In genomic region chr6:137760966-137761365, GRCm38 (mm10) we compare ENCODE assay signal across 17 mouse cellular contexts. TPM values are rescaled to one million over a fixed set of nuclear protein-coding genes. Genes with fewer than 3 reads are reported as not detected.
DNase-seq lines count a peak whose midpoint lies in the region; ATAC-seq lines count a peak whose summit lies in the region.
"Had no signal": no experiment of that assay in that cellular context is flagged by ENCODE, and none has a peak within 500 bp of the region (broad histone marks: within the 10 kb centered on the region; RNA-seq: fewer than 3 reads in every experiment).

No protein-coding gene starts in this region.

- H3K4me2 ChIP-seq in forebrain, embryonic 14.5 days (ENCODE audit: low read length): peak overlapping the region; percentile 9; the same call in 1 of the 2 replicates
- H3K4me2 ChIP-seq in forebrain, embryonic 12.5 days: no peak overlapping the region
- no peak overlapping the region for H3K4me2 ChIP-seq in midbrain, embryonic 14.5 days (ENCODE audit: low read length)
- H3K4me2 ChIP-seq: embryonic facial prominence, embryonic 15.5 days; heart, embryonic 12.5 days had no signal

- H3K27me3 ChIP-seq in forebrain, embryonic 14.5 days (replicated peaks; ENCODE audit: control insufficient read depth, insufficient read depth, low read length): no peaks in the 10 kb centered on the region
- no peaks in the 10 kb centered on the region for H3K27me3 ChIP-seq in forebrain, embryonic 12.5 days
- H3K27me3 ChIP-seq in midbrain, embryonic 14.5 days (ENCODE audit: control insufficient read depth, insufficient read depth, low read length): no peaks in the 10 kb centered on the region
- H3K27me3 ChIP-seq in midbrain, embryonic 10.5 days (ENCODE audit: low read depth, poor library complexity, severe bottlenecking): no peaks in the 10 kb centered on the region
- H3K27me3 ChIP-seq: embryonic facial prominence, embryonic 15.5 days; heart, embryonic 12.5 days had no signal

- WGBS in forebrain, embryonic 14.5 days: 49% methylated on average over 15 of the region's 15 CpGs
- WGBS in forebrain, embryonic 12.5 days: 73% methylated on average over 15 of the region's 15 CpGs
- WGBS in midbrain, embryonic 14.5 days: 69% methylated on average over 15 of the region's 15 CpGs
- WGBS in midbrain, embryonic 10.5 days: 90% methylated on average over 15 of the region's 15 CpGs

- DNase-seq in forebrain, embryonic 14.5 days (ENCODE audit: low spot score): peak; percentile 43
- peak; percentile 22 to 55 for DNase-seq in layer of hippocampus, adult 18-20 months (ENCODE audit: low spot score in 2 of 2)
- no peak for DNase-seq in layer of hippocampus, postnatal 10 days (ENCODE audit: low spot score in 2 of 2)
- peak; percentile 46 for DNase-seq in midbrain, embryonic 14.5 days
- no peak for DNase-seq in midbrain, embryonic 10.5 days (ENCODE audit: low spot score)
- peak; percentile 21 for DNase-seq in right cerebral cortex, postnatal 25 days
- DNase-seq in thymus, postnatal 0 days (ENCODE audit: low spot score): no peak
- DNase-seq: cerebellum, postnatal 10 days; gastrocnemius, postnatal 36 days; heart, postnatal 36 days; kidney, adult 2 months; kidney, postnatal 14 days; retina, postnatal 1 day; thymus, postnatal 25 days had no signal

- no peak overlapping the region for H3K4me3 ChIP-seq in forebrain, embryonic 14.5 days (ENCODE audit: low read depth, low read length)
- H3K4me3 ChIP-seq in forebrain, embryonic 12.5 days (replicated peaks): no peak overlapping the region
- no peak overlapping the region for H3K4me3 ChIP-seq in midbrain, embryonic 14.5 days (replicated peaks; ENCODE audit: low read depth, low read length)
- no peak overlapping the region for H3K4me3 ChIP-seq in midbrain, embryonic 10.5 days
- H3K4me3 ChIP-seq: embryonic facial prominence, embryonic 15.5 days; heart, embryonic 12.5 days had no signal

- peak; percentile 36; the same call in 1 of the 2 replicates for ATAC-seq in forebrain, embryonic 14.5 days
- no peak for ATAC-seq in forebrain, embryonic 12.5 days (ENCODE audit: low FRiP score)
- ATAC-seq in midbrain, embryonic 14.5 days (ENCODE audit: low FRiP score, low TSS enrichment): no peak

- H3K9ac ChIP-seq in forebrain, embryonic 14.5 days (ENCODE audit: low read length): no peak overlapping the region
- no peak overlapping the region for H3K9ac ChIP-seq in forebrain, embryonic 12.5 days
- no peak overlapping the region for H3K9ac ChIP-seq in midbrain, embryonic 14.5 days (replicated peaks; ENCODE audit: low read length)
- H3K9ac ChIP-seq: embryonic facial prominence, embryonic 15.5 days; heart, embryonic 12.5 days had no signal

- H3K27ac ChIP-seq in forebrain, embryonic 14.5 days (ENCODE audit: low read depth, low read length): no peak overlapping the region
- no peak overlapping the region for H3K27ac ChIP-seq in forebrain, embryonic 12.5 days
- no peak overlapping the region for H3K27ac ChIP-seq in midbrain, embryonic 14.5 days (replicated peaks; ENCODE audit: low read depth, low read length)
- no peak overlapping the region for H3K27ac ChIP-seq in midbrain, embryonic 10.5 days (replicated peaks)
- H3K27ac ChIP-seq: embryonic facial prominence, embryonic 15.5 days had no signal

- no peaks in the 10 kb centered on the region for H3K36me3 ChIP-seq in forebrain, embryonic 14.5 days (ENCODE audit: control insufficient read depth, insufficient read depth, low read length)
- H3K36me3 ChIP-seq in forebrain, embryonic 12.5 days (replicated peaks): no peaks in the 10 kb centered on the region
- no peaks in the 10 kb centered on the region for H3K36me3 ChIP-seq in midbrain, embryonic 14.5 days (ENCODE audit: control insufficient read depth, insufficient read depth, low read length)
- H3K36me3 ChIP-seq in midbrain, embryonic 10.5 days: no peaks in the 10 kb centered on the region
- H3K36me3 ChIP-seq: embryonic facial prominence, embryonic 15.5 days; heart, embryonic 12.5 days had no signal

- no peaks in the 10 kb centered on the region for H3K9me3 ChIP-seq in forebrain, embryonic 14.5 days (replicated peaks; ENCODE audit: control insufficient read depth, low read length)
- H3K9me3 ChIP-seq in forebrain, embryonic 12.5 days: no peaks in the 10 kb centered on the region
- H3K9me3 ChIP-seq in midbrain, embryonic 14.5 days (ENCODE audit: control insufficient read depth, low read length): no peaks in the 10 kb centered on the region
- H3K9me3 ChIP-seq in midbrain, embryonic 10.5 days (replicated peaks): no peaks in the 10 kb centered on the region
- H3K9me3 ChIP-seq: embryonic facial prominence, embryonic 15.5 days; heart, embryonic 12.5 days had no signal

- no peaks in the 10 kb centered on the region for H3K4me1 ChIP-seq in forebrain, embryonic 14.5 days (ENCODE audit: control insufficient read depth, insufficient read depth, low read length)
- peaks cover 11% of the 10 kb centered on the region; the same call in 1 of the 2 replicates for H3K4me1 ChIP-seq in forebrain, embryonic 12.5 days
- H3K4me1 ChIP-seq in midbrain, embryonic 14.5 days (ENCODE audit: control insufficient read depth, insufficient read depth, low read length): no peaks in the 10 kb centered on the region
- H3K4me1 ChIP-seq in midbrain, embryonic 10.5 days: peaks cover 27% of the 10 kb centered on the region

RNA-seq across cellular contexts. Expression of gene Dera, which starts 6.6 kb away (rescaled TPM):
- polyA plus RNA-seq in forebrain, embryonic 14.5 days (2014; fragmentation: Nextera tagmentation; extraction: Ambion mirVana): 12.8 and 17.8 TPM in 2 replicates
- 32.3 and 32.7 TPM in 2 replicates for polyA plus RNA-seq in forebrain, embryonic 12.5 days (2016; fragmentation: Nextera tagmentation; extraction: Ambion mirVana)
- total RNA-seq in layer of hippocampus, adult 18-20 months (2021): 1 to 10 TPM; 3.0 to 4.8 TPM
- 10 to 100 TPM; 14.4 to 17.5 TPM for total RNA-seq in layer of hippocampus, postnatal 10 days (2021)
- polyA plus RNA-seq in midbrain, embryonic 14.5 days (2014; fragmentation: Nextera tagmentation; extraction: Ambion mirVana): 10.1 and 15.9 TPM in 2 replicates
- 59.6 and 68.0 TPM in 2 replicates for polyA plus RNA-seq in midbrain, embryonic 10.5 days (2016; fragmentation: Nextera tagmentation; extraction: Ambion mirVana)
- polyA plus RNA-seq in thymus, postnatal 0 days (2015; fragmentation: Nextera tagmentation; extraction: Ambion mirVana): 120 and 126 TPM in 2 replicates

RNA-seq across cellular contexts. Expression of gene Strap, which starts 26.1 kb away (rescaled TPM):
- polyA plus RNA-seq in forebrain, embryonic 14.5 days (2014; fragmentation: Nextera tagmentation; extraction: Ambion mirVana): 209 and 220 TPM in 2 replicates
- polyA plus RNA-seq in forebrain, embryonic 12.5 days (2016; fragmentation: Nextera tagmentation; extraction: Ambion mirVana): 208 and 212 TPM in 2 replicates
- 100 to 1,000 TPM; 117 to 119 TPM for total RNA-seq in layer of hippocampus, adult 18-20 months (2021)
- 100 to 1,000 TPM; 131 to 140 TPM for total RNA-seq in layer of hippocampus, postnatal 10 days (2021)
- polyA plus RNA-seq in midbrain, embryonic 14.5 days (2014; fragmentation: Nextera tagmentation; extraction: Ambion mirVana): 175 and 203 TPM in 2 replicates
- 222 and 233 TPM in 2 replicates for polyA plus RNA-seq in midbrain, embryonic 10.5 days (2016; fragmentation: Nextera tagmentation; extraction: Ambion mirVana)
- 145 and 147 TPM in 2 replicates for polyA plus RNA-seq in thymus, postnatal 0 days (2015; fragmentation: Nextera tagmentation; extraction: Ambion mirVana)

Comparison
In these comparisons a context has a peak if more than half of its experiments do, and no peak if none do; other contexts are left out.
1. DNase-seq: peak in forebrain, embryonic 14.5 days (single experiment), layer of hippocampus, adult 18-20 months (2 of 2), midbrain, embryonic 14.5 days (single experiment) and right cerebral cortex, postnatal 25 days (single experiment); none in layer of hippocampus, postnatal 10 days (0 of 2), midbrain, embryonic 10.5 days (single experiment) and thymus, postnatal 0 days (single experiment).